Mouse (Mus musculus) cortical plate, adult 2 months (tissue): Measurements from ENCODE around the gene Cgas. TPM values are rescaled to one million over a fixed set of nuclear protein-coding genes. Genes with fewer than 3 reads are reported as not detected.
"Not testable (repeated sequence)": the region's sequence is repeated elsewhere in the genome, so short reads cannot be mapped to it uniquely, and the experiment has no call there.

ENCODE experiments used
- H3K27ac ChIP-seq: fragments of 200-500 bp; 2 replicates; pipeline ENCODE4 v1.5.1; 2012; ENCODE audit warnings: low read length, control low read depth, inconsistent platforms; ENCODE audit not compliant: insufficient read depth
- H3K4me1 ChIP-seq: fragments of 200-500 bp; 2 replicates; pipeline ENCODE4 v1.6.1; 2011; ENCODE audit warnings: low read length; ENCODE audit not compliant: control insufficient read depth, insufficient read depth
- H3K4me3 ChIP-seq: fragments of 200-500 bp; 2 replicates; pipeline ENCODE4 v1.5.1; 2011; ENCODE audit warnings: mild to moderate bottlenecking, low read length, control low read depth; ENCODE audit not compliant: insufficient read depth
- CTCF ChIP-seq: fragments of 200-500 bp; IDR thresholded peaks from 2 replicates; pipeline ENCODE4 v1.5.1; 2011; ENCODE audit warnings: mild to moderate bottlenecking, control low read depth, low read length; ENCODE audit not compliant: insufficient read depth; ENCODE audit errors: extremely low read depth
- POLR2A ChIP-seq: fragments of 200-500 bp; IDR thresholded peaks from 2 replicates; pipeline ENCODE4 v1.6.1; 2011; ENCODE audit warnings: mild to moderate bottlenecking, low read length, control low read depth; ENCODE audit not compliant: insufficient read depth; ENCODE audit errors: extremely low read depth
- polyA plus RNA-seq: library from polyadenylated mRNA; depleted of rRNA; stranded (reverse); fragments of >200 nt; gene quantifications from 2 replicates; pipeline ENCODE4 v1.2.3, GENCODE M21; 2012

Gene Cgas
- polyA plus RNA-seq, 1 experiment: 0.61 TPM

DNA sequence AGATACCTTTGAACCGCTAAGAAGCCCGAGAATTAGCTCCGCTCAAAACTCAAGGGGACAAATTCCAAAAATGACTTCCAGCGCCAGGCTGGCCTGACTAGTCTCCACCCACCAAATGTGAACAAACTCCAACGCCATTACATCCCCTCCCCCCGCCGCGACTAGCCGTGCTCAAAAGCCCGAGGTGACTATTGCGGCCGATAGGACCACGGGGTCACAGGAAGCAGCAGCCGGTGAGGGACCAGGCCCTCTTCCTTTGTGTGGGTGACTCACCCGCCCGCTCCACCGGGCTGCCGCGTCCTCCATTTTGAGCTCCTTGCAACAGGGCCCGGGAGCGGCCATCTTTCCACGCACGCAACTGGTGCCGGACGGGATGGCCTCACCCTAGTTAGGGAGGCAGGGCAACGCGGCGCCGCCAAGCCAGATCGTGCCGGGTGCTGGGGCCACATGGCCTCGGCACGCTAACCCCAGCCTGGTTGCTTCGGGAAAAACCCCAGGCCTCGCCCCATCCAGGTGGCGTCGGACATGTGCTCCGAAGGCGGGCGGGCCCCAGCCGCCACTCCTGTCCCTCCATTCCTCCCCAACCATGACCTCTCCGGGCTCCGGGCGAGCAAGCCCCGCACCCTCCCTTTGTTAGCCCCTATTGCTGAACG lies 37.8 kb upstream of the Cgas start:
- H3K4me1 ChIP-seq: peaks cover 5% of the 10 kb centered on the region; the same call in 1 of the 2 replicates
- H3K27ac ChIP-seq: peak overlapping the region; percentile 88
- peak overlapping the region; percentile 80 for H3K4me3 ChIP-seq
- TF ChIP-seq POLR2A (peak; percentile 22; the same call in 1 of the 2 replicates), CTCF (no peak)

DNA sequence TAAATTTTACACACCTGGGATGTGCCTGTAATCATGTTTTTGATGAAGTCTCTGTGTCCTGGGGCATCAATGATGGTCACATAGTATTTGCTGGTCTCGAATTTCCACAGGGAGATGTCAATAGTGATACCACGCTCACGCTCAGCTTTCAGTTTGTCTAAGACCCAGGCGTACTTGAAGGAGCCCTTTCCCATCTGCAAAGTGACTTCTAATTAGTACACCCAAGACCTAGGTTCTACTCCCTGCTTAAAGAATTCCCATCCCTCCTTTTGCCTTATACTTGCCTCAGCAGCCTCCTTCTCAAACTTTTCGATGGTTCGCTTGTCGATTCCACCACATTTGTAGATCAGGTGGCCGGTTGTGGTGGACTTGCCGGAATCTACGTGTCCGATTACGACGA lies 37.2 kb upstream of the Cgas start:
- Histone ChIP-seq H3K27ac (peak overlapping the region; percentile 88; the same call in 1 of the 2 replicates), H3K4me3 (peak overlapping the region; percentile 80)
- H3K4me1 ChIP-seq: not testable (repeated sequence)

DNA sequence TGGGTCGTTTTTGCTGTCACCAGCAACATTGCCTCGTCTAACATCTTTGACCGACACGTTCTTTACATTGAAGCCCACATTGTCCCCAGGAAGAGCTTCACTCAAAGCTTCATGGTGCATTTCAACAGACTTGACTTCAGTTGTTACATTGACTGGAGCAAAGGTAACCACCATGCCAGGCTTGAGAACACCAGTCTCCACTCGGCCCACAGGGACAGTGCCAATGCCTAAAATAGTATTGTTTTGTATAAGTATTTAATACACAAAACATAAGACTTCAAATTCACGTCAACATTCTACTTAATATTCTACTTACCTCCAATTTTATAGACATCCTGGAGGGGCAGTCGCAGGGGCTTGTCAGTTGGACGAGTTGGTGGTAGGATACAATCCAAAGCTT lies 36.3 kb upstream of the Cgas start:
- not testable (repeated sequence) for H3K4me3 ChIP-seq, H3K27ac ChIP-seq, H3K4me1 ChIP-seq

DNA sequence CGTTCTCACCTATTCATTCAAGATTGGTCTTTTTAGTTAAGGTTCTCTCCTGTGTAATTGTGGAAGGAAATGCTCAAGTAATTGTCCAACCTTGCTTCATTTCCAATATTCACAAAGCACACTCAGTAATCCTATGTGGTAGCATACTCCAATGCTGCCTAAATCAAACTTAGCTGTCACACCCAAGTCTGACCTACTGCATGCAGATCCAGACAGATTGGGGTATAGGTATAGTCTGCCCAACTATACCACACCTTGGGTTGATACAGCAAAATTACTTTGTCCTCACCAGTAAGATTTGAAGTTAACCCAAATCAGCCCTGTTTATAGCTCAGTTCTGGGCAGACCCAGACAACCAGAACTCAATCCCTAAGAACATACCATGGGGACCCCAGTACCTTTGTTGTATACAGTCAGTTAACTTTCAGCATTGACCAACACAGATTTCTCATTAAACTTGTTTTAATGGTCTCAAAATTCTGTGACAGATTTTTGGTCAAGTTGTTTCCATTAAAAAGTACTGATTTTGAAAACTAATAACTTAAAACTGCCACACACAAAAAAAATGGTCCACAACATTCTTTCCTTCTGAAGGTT lies 35.1 kb upstream of the Cgas start:
- not testable (repeated sequence) for H3K4me1 ChIP-seq, H3K4me3 ChIP-seq, H3K27ac ChIP-seq

DNA sequence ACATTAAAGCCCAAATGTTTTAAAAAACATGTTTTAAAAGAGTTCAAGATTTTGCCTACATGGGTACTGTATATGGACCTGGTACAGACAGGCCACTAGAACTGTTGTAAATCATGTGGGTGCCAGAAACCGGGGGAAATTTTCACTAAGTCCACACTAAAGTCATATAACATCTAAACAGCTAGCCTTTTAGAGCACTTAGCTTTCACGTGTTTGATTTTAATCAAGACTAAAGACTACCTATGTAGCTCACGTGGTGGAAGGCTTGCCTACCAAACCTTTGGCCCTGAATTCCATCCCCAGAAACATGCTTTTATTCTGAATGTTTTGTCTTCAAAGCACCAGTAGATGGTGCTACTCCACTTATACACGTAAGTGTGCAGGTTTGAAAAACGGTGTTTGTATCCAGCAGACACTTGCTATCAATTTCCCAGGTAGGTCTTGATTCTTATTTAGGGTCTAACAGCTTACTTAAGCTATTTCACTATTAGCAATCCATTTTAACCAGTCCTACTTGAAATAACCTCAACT lies 34.0 kb upstream of the Cgas start:
- TF ChIP-seq CTCF (peak; percentile 33; the same call in 1 of the 2 replicates), POLR2A (no peak; the same call in 1 of the 2 replicates)
- Histone ChIP-seq H3K4me1 (peaks cover 2% of the 10 kb centered on the region; the same call in 1 of the 2 replicates), H3K27ac (no peak overlapping the region), H3K4me3 (no peak overlapping the region)

DNA sequence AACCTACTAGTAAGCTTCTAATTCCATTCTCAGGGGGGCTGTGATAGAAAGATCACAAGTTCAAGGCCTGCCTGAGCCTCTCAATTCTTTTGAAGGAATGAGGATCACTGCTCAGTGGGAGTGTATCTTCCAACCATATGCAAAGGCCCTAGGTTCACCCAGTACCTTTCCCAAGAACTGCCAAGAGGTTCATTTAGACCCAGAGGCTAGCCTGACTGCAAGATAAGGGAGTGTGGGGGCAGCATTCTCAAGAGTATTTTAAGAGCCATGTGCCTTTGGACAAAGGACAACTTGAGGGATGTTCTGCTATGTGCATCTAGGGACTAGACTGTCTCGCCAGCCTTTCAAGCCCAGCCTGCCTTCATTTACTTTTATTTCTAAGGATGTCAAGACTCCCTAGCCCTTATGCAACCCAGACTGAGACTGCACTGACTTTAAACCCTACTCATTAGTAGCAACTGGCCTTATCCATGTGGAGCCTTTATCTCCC lies 33.5 kb upstream of the Cgas start:
- no peak for TF ChIP-seq CTCF
- TF ChIP-seq POLR2A: no peak; the same call in none of the 2 replicates
- Histone ChIP-seq H3K4me3 (no peak overlapping the region), H3K4me1 (peaks cover 2% of the 10 kb centered on the region; the same call in 1 of the 2 replicates), H3K27ac (no peak overlapping the region)

DNA sequence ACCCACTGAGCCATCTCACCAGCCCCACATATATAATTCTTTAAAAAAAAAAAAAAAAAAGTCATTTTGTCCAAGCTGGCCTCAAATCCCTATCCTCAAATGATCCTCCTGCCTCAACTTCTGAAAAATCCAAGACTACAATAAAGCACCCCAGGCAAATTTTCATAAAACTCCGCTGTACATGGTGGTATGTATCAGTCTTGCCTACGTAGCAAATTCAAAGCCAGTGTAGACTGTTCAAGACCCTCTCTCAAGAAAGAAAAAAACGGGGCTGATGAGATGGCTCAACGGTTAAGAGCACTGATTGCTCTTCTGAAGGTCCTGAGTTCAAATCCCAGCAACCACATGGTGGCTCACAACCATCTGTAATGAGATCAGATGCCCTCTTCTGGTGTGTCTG lies 32.8 kb upstream of the Cgas start:
- peaks cover 2% of the 10 kb centered on the region; the same call in 1 of the 2 replicates for H3K4me1 ChIP-seq
- TF ChIP-seq CTCF: no peak
- TF ChIP-seq POLR2A: no peak
- no peak overlapping the region for H3K4me3 ChIP-seq

DNA sequence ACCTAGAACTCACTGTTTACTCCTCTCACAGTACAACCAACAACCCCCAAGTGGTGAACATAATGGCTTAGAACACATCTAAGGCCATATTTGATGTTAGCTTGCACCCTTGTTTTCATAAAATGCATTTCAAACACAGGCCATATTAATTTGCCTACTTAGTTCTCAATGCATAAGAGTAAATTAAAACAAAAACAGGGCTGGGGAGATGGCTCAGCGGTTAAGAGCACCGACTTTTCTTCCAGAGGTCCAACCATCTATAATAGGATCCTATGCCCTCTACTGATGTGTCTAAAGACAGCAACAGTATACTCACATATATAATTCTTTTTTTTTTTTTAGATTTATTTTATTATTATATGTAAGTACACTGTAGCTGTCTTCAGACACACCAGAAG lies 32.3 kb upstream of the Cgas start:
- no peak overlapping the region for H3K27ac ChIP-seq
- H3K4me3 ChIP-seq: no peak overlapping the region
- H3K4me1 ChIP-seq: peaks cover 2% of the 10 kb centered on the region; the same call in 1 of the 2 replicates
- TF ChIP-seq CTCF (no peak), POLR2A (no peak)

More for the DNA sequence above, 32.8 kb upstream of the Cgas start:
- H3K27ac ChIP-seq: no peak overlapping the region

DNA sequence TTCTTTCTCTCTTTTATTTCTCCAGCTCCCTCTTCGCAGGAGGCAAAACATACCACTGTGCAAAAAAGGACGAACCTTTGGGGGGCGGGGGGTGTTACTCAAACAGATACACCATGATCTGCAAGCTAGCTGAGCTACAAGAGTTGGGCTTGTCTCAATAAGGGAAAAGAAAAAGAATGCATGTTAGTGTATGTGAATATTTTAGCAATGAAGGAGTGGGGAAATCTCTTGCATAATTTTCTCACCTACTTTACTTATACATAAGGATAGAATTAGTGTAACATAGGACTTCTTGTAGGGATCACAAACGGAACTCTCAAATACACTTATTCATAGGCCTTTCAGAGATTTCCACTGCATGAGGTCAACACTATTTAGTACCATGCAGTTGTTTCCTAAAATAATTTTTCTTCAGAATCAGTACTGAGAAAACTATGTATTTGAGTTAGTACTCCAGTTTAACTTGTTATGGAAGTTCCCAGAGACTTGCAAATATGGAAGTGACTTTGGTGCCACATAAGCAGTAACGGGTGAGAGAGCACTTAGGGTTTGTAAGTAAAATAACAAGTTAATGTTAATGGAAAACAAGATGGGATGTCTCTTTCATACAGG lies 31.8 kb upstream of the Cgas start:
- H3K27ac ChIP-seq: no peak overlapping the region
- TF ChIP-seq POLR2A (no peak), CTCF (no peak)
- H3K4me3 ChIP-seq: no peak overlapping the region
- peaks cover 2% of the 10 kb centered on the region; the same call in 1 of the 2 replicates for H3K4me1 ChIP-seq

DNA sequence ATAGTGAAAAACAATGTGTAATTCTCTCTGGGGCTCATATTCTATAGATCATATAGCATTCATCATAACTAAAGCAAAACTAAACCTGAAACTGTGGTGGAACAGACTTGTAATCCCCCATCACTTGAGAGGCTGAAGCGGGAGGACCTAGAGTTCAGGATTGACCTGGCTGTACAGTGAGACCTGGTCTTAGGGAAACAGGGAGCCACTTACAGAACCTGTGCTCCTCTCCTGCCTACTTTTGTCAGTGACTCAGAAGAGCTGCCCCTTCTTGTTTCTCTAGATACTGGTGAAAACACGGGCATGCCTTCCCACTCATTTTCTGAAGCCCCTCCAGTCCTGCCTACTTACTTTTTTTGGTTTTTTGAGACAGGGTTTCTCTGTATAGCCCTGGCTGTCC lies 31.2 kb upstream of the Cgas start:
- TF ChIP-seq CTCF: no peak
- TF ChIP-seq POLR2A: no peak
- H3K27ac ChIP-seq: no peak overlapping the region
- H3K4me3 ChIP-seq: no peak overlapping the region
- peaks cover 2% of the 10 kb centered on the region; the same call in 1 of the 2 replicates for H3K4me1 ChIP-seq

DNA sequence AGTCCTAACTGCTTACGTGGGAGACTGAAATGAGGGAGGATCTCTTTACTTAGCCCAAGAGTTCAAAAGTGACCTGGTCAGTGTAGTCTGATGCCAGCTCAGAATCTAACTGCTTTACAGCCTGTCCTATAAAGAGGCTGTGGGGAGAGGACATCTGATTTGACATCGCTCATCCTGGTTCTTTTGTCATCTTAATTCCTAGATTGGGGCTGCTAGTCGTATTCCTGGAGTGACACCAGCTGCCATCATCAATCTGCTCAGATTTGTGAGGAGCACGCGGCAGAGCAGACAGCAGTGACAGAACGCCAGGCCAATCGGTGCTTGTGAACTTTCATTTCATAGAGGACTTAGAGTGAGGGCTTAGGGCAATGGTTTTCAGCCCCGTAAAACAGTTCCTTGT lies 30.6 kb upstream of the Cgas start:
- TF ChIP-seq POLR2A (no peak), CTCF (no peak)
- H3K4me3 ChIP-seq: no peak overlapping the region
- no peak overlapping the region for H3K27ac ChIP-seq
- H3K4me1 ChIP-seq: no peaks in the 10 kb centered on the region
